Mouse (Mus musculus) right cerebral cortex, postnatal 4 days (tissue): ENCODE measurements at regions not wholly inside any gene's neighbourhood (a gene's known extent, or its start where the extent isn't known, plus 50 kb on each side); places are given as distances from the start of the nearest gene placed in this dataset.

Source experiments
- DNase-seq: peaks from one replicate; pipeline ENCODE4 v3.0.0-alpha.2; 2022

GRCm38 (mm10) chr11:89145281-89145945 lies 71.8 kb downstream of the Gm525 start:
- no peak for DNase-seq

GRCm38 (mm10) chr11:89142527-89143154 lies 69.0 kb downstream of the Gm525 start:
- no peak for DNase-seq
